Mouse (Mus musculus) CH12.LX (cell line): ENCODE measurements around the gene Fry.

Experiments used
- CTCF ChIP-seq, 2 experiments: IDR thresholded peaks in 1 of 2; conservative IDR thresholded peaks in 1 of 2; 2 replicates each; pipeline ENCODE4 v1.5.1; 2011 to 2012; ENCODE audit warnings: low read depth in 2 of 2, low read length in 2 of 2, improper control_type of control experiment in 1 of 2, inconsistent platforms in 1 of 2, mild to moderate bottlenecking in 1 of 2, moderate library complexity in 1 of 2
- EP300 ChIP-seq: IDR thresholded peaks from 2 replicates; pipeline ENCODE4 v1.6.1; 2011; ENCODE audit warnings: low read length, improper control_type of control experiment
- JUN ChIP-seq: IDR thresholded peaks from 2 replicates; pipeline ENCODE4 v1.6.1; 2011; ENCODE audit warnings: low read depth, mild to moderate bottlenecking, low read length, improper control_type of control experiment, moderate library complexity; ENCODE audit not compliant: insufficient read depth
- JUND ChIP-seq: conservative IDR thresholded peaks from 2 replicates; pipeline ENCODE4 v1.6.1; 2011; ENCODE audit warnings: low read depth, low read length, improper control_type of control experiment
- MXI1 ChIP-seq: IDR thresholded peaks from 2 replicates; pipeline ENCODE4 v1.6.1; 2011; ENCODE audit warnings: mild to moderate bottlenecking, low read depth, low read length, improper control_type of control experiment
- POLR2A ChIP-seq: IDR thresholded peaks from 2 replicates; pipeline ENCODE4 v1.6.1; 2011; ENCODE audit warnings: low read depth, mild to moderate bottlenecking, improper control_type of control experiment, low read length
- SIN3A ChIP-seq: IDR thresholded peaks from 2 replicates; pipeline ENCODE4 v1.6.1; 2012; ENCODE audit warnings: low read length, improper control_type of control experiment, inconsistent platforms
- SMC3 ChIP-seq: IDR thresholded peaks from 2 replicates; pipeline ENCODE4 v1.6.1; 2011; ENCODE audit warnings: low read depth, low read length, improper control_type of control experiment
- TCF12 ChIP-seq: IDR thresholded peaks from 2 replicates; pipeline ENCODE4 v1.6.1; 2014; ENCODE audit warnings: low read depth, mild to moderate bottlenecking, inconsistent platforms, low read length, improper control_type of control experiment
- ZMIZ1 ChIP-seq: IDR thresholded peaks from 2 replicates; pipeline ENCODE4 v1.6.1; 2012; ENCODE audit warnings: low read depth, mild to moderate bottlenecking, inconsistent platforms, low read length, improper control_type of control experiment

GRCm38 (mm10) chr5:150412750-150413450 is 294.5 kb downstream of the Fry start:
- no peak for TF ChIP-seq CTCF (conservative IDR thresholded peaks at IDR 0.05 in 1 of 2, IDR thresholded peaks at IDR 0.05 in 1 of 2; ENCODE audit: low read depth in 2 of 2, low read length in 2 of 2)
- no peak for TF ChIP-seq POLR2A
- no peak for TF ChIP-seq SIN3A
- no peak for TF ChIP-seq SMC3
- TF ChIP-seq JUND, result no peak
- no peak for TF ChIP-seq ZMIZ1
- no peak for TF ChIP-seq JUN
- TF ChIP-seq TCF12, result no peak
- TF ChIP-seq EP300, result no peak
- TF ChIP-seq MXI1, result no peak
